Mouse (Mus musculus): ENCODE results near the gene Bhmt2. TPM values are rescaled to one million over a fixed set of nuclear protein-coding genes. Genes with fewer than 3 reads are reported as not detected.

Bhmt2 gene
- polyA plus RNA-seq, 2 experiments = 13.6 to 16.8 TPM

DNA sequence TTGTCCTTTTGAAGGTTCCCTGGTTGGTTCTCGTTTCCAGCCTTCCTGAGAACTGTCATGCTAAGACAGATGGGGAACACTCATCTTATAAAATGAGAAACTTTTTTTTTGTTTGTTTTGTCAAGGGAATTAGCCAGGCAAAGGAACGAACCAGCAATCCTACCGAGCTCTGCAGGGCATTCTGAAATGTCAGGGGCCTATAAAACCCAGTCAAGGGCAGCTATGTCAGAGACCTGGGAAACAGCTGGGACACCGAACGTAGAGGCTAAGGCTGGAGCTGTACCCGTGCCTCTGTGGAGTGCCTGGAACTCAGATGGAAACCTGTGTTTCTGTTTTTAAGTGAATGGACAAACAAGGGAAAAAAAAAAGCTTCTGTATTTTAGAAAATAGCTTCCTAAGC is 45.2 kb downstream of the Bhmt2 start:
- TF ChIP-seq EP300 (IDR thresholded peaks at IDR 0.05; ENCODE audit: low read depth) = no peak
- TF ChIP-seq CTCF (IDR thresholded peaks at IDR 0.05; ENCODE audit: low read depth) = no peak
- no peak overlapping the region for H3K27ac ChIP-seq
- H3K9ac ChIP-seq (replicated peaks) = no peak overlapping the region
- WGBS (ENCODE audit: insufficient replicate concordance) = 54% methylated on average over 6 of the region's 6 CpGs
- H3K4me3 ChIP-seq (ENCODE audit: insufficient read depth in 1 of 2, low read depth in 2 of 2, low read length in 2 of 2) = no peak overlapping the region
- H3K4me1 ChIP-seq (replicated peaks; ENCODE audit: control insufficient read depth in 2 of 2, insufficient read depth in 2 of 2, low read length in 1 of 2) = no peaks in the 10 kb centered on the region
- H3K4me2 ChIP-seq (ENCODE audit: low read depth) = no peak overlapping the region
- H3K36me3 ChIP-seq (replicated peaks; ENCODE audit: control insufficient read depth, insufficient read depth, low read depth) = no peaks in the 10 kb centered on the region
- H3K9me3 ChIP-seq (ENCODE audit: control insufficient read depth, low read length) = no peaks in the 10 kb centered on the region
- DNase-seq (ENCODE audit: low read depth in 3 of 3, low spot score in 3 of 3) (no peak), ATAC-seq (ENCODE audit: insufficient read depth) (no peak)
- H3K27me3 ChIP-seq (ENCODE audit: control insufficient read depth, insufficient read depth, low read length) = no peaks in the 10 kb centered on the region

DNA sequence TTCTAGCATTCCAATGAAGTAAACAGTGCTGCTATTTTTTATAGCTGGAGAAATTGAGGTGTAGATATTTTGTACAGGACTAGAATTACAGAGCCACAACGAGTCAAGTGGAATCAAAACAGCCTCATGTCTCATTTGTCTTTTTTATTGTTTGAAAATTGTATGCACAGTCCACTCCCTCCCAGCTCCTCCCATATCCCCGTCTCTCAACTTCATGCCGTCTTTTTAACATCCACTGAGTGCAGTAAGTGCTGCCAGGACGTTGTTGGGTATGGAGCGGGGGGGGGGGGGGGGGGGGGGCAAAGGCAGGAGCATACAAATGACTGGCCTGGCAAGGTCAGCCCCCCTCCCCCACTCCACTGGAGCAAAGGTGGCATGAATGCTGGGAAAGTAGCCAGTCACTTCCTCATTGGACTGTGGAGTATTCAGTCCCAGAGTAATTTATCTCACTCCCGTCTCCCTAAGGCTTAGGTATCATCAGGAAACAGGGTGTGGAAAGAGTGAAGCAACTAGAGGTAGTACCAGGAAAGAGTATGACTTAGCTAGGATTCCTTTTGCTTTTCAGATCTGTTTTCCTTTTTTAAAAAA is 59.6 kb downstream of the Bhmt2 start:
- Histone ChIP-seq H3K27ac (no peak overlapping the region), H3K4me1 (replicated peaks; ENCODE audit: control insufficient read depth in 2 of 2, insufficient read depth in 2 of 2, low read length in 1 of 2) (no peaks in the 10 kb centered on the region), H3K36me3 (replicated peaks; ENCODE audit: control insufficient read depth, insufficient read depth, low read depth) (no peaks in the 10 kb centered on the region), H3K9ac (replicated peaks) (no peak overlapping the region), H3K27me3 (ENCODE audit: control insufficient read depth, insufficient read depth, low read length) (no peaks in the 10 kb centered on the region), H3K4me3 (ENCODE audit: insufficient read depth in 1 of 2, low read depth in 2 of 2, low read length in 2 of 2) (no peak overlapping the region), H3K9me3 (ENCODE audit: control insufficient read depth, low read length) (no peaks in the 10 kb centered on the region), H3K4me2 (ENCODE audit: low read depth) (no peak overlapping the region)
- ATAC-seq (ENCODE audit: insufficient read depth) = no peak
- 49% methylated on average over 6 of the region's 6 CpGs for WGBS (ENCODE audit: insufficient replicate concordance)
- TF ChIP-seq EP300 (IDR thresholded peaks at IDR 0.05; ENCODE audit: low read depth) (no peak), CTCF (IDR thresholded peaks at IDR 0.05; ENCODE audit: low read depth) (no peak)
- no peak for DNase-seq (ENCODE audit: low read depth in 3 of 3, low spot score in 3 of 3)

- TF ChIP-seq EP300 (IDR thresholded peaks at IDR 0.05; ENCODE audit: low read depth) = no peak
- TF ChIP-seq CTCF (IDR thresholded peaks at IDR 0.05; ENCODE audit: low read depth) = no peak
- H3K9me3 ChIP-seq (ENCODE audit: control insufficient read depth, low read length) = no peaks in the 10 kb centered on the region
- H3K9ac ChIP-seq (replicated peaks) = no peak overlapping the region
- H3K4me2 ChIP-seq (ENCODE audit: low read depth) = no peak overlapping the region
- H3K27ac ChIP-seq = no peak overlapping the region
- 54% methylated on average over 4 of the region's 4 CpGs for WGBS (ENCODE audit: insufficient replicate concordance)
- no peaks in the 10 kb centered on the region for H3K4me1 ChIP-seq (replicated peaks; ENCODE audit: control insufficient read depth in 2 of 2, insufficient read depth in 2 of 2, low read length in 1 of 2)
- no peak overlapping the region for H3K4me3 ChIP-seq (ENCODE audit: insufficient read depth in 1 of 2, low read depth in 2 of 2, low read length in 2 of 2)
- ATAC-seq (ENCODE audit: insufficient read depth) (no peak), DNase-seq (ENCODE audit: low read depth in 3 of 3, low spot score in 3 of 3) (no peak)
- no peaks in the 10 kb centered on the region for H3K27me3 ChIP-seq (ENCODE audit: control insufficient read depth, insufficient read depth, low read length)
- no peaks in the 10 kb centered on the region for H3K36me3 ChIP-seq (replicated peaks; ENCODE audit: control insufficient read depth, insufficient read depth, low read depth)
These were observed 60.3 kb downstream of the Bhmt2 start for GRCm38 (mm10) chr13:93613771-93614170.

DNA sequence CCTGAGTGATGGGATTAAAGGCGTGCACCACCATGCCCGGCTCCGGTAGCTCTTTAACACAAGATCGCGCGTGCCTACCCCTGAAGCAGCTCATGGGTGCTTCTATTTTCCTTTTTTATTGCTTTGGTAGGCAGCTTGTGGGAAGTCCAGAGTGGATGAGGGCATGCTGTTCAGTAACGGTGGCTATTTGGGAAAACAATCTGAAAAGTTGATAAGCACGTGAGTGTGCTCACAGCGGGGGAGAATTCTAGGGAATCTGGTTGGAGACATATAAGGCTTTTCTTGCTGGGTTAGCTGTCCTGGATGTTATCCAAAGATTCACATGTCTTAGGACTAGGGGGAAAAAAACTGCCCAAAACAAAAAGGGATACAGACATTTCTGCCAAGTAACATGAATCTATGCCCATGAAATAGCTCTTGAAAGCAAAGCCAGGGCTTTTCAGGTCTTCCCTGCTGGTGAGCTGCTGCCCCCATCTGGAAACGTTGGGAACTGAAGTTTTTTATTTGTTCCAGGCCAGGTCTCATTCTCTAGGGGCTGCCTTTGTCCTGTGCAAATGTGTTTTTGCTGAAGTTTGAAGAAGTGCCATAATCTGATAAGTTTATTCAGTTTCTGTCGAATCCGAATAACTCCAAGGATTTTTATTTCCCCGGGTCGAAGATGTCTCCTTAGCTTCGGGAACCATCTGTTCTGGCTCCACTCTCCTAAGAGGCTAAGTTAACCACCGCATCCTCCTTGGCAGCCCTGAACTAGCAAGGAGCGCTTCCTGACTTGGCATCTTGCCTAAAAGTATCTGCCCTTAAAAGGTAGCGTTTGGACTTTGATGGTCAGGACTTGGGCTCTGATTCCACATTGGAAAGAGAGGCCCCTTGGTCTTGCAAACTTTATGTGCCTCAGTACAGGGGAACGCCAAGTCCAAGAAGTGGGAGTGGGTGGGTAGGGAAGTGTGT is 61.2 kb downstream of the Bhmt2 start:
- ATAC-seq (ENCODE audit: insufficient read depth) = no peak
- DNase-seq (ENCODE audit: low read depth in 3 of 3, low spot score in 3 of 3) = peak; percentile 13 to 35 (median 16)
- TF ChIP-seq EP300 (IDR thresholded peaks at IDR 0.05; ENCODE audit: low read depth) (no peak), CTCF (IDR thresholded peaks at IDR 0.05; ENCODE audit: low read depth) (peak; percentile 78)
- no peak overlapping the region for H3K9ac ChIP-seq (replicated peaks)
- 51% methylated on average over 19 of the region's 19 CpGs for WGBS (ENCODE audit: insufficient replicate concordance)
- no peaks in the 10 kb centered on the region for H3K36me3 ChIP-seq (replicated peaks; ENCODE audit: control insufficient read depth, insufficient read depth, low read depth)
- no peak overlapping the region for H3K4me3 ChIP-seq (ENCODE audit: insufficient read depth in 1 of 2, low read depth in 2 of 2, low read length in 2 of 2)
- H3K4me2 ChIP-seq (ENCODE audit: low read depth) = no peak overlapping the region
- no peaks in the 10 kb centered on the region for H3K9me3 ChIP-seq (ENCODE audit: control insufficient read depth, low read length)
- no peaks in the 10 kb centered on the region for H3K27me3 ChIP-seq (ENCODE audit: control insufficient read depth, insufficient read depth, low read length)
- no peaks in the 10 kb centered on the region for H3K4me1 ChIP-seq (replicated peaks; ENCODE audit: control insufficient read depth in 2 of 2, insufficient read depth in 2 of 2, low read length in 1 of 2)
- H3K27ac ChIP-seq = no peak overlapping the region

GRCm38 (mm10) chr13:93608476-93608875 is 65.6 kb downstream of the Bhmt2 start:
- TF ChIP-seq CTCF (IDR thresholded peaks at IDR 0.05; ENCODE audit: low read depth) (no peak), EP300 (IDR thresholded peaks at IDR 0.05; ENCODE audit: low read depth) (no peak)
- no peaks in the 10 kb centered on the region for H3K36me3 ChIP-seq (replicated peaks; ENCODE audit: control insufficient read depth, insufficient read depth, low read depth)
- no peak overlapping the region for H3K4me3 ChIP-seq (ENCODE audit: insufficient read depth in 1 of 2, low read depth in 2 of 2, low read length in 2 of 2)
- DNase-seq (ENCODE audit: low read depth in 3 of 3, low spot score in 3 of 3) (no peak), ATAC-seq (ENCODE audit: insufficient read depth) (no peak)
- H3K9me3 ChIP-seq (ENCODE audit: control insufficient read depth, low read length) = no peaks in the 10 kb centered on the region
- no peak overlapping the region for H3K27ac ChIP-seq
- no peaks in the 10 kb centered on the region for H3K4me1 ChIP-seq (replicated peaks; ENCODE audit: control insufficient read depth in 2 of 2, insufficient read depth in 2 of 2, low read length in 1 of 2)
- H3K27me3 ChIP-seq (ENCODE audit: control insufficient read depth, insufficient read depth, low read length) = no peaks in the 10 kb centered on the region
- H3K4me2 ChIP-seq (ENCODE audit: low read depth) = no peak overlapping the region
- no peak overlapping the region for H3K9ac ChIP-seq (replicated peaks)
- WGBS (ENCODE audit: insufficient replicate concordance) = 62% methylated on average over 2 of the region's 2 CpGs

Measured in liver, embryonic 14.5 days (tissue).